Mouse (Mus musculus) CH12.LX (cell line): ENCODE measurements around the gene Ears2. TPM values are rescaled to one million over a fixed set of nuclear protein-coding genes. Genes with fewer than 3 reads are reported as not detected.
A peak's percentile ranks its signal among the peaks of the same experiment; 100 is the strongest.

ENCODE experiments used
- DNase-seq: peaks from one replicate; pipeline ENCODE4 v3.0.0-alpha.2; 2013; ENCODE audit errors: extremely low read depth
- H3K27ac ChIP-seq: 2 replicates; pipeline ENCODE4 v1.5.1; 2012; ENCODE audit warnings: low read depth, mild to moderate bottlenecking, control low read depth, moderate library complexity; ENCODE audit not compliant: insufficient read depth
- H3K27me3 ChIP-seq: replicated peaks from 2 replicates; pipeline ENCODE3; 2012; ENCODE audit warnings: inconsistent platforms
- H3K36me3 ChIP-seq, 2 experiments: replicated peaks in 1 of 2; 2 replicates each; pipeline versions ENCODE3 to v1.6.1; 2012; ENCODE audit warnings: inconsistent platforms in 1 of 2, low read length in 1 of 2, mild to moderate bottlenecking in 1 of 2, mixed read lengths in 1 of 2, moderate library complexity in 1 of 2; ENCODE audit not compliant: control insufficient read depth in 1 of 2, insufficient read depth in 1 of 2
- H3K4me1 ChIP-seq, 2 experiments: 2 replicates each; pipeline ENCODE4 v1.6.1; 2012; ENCODE audit warnings: inconsistent platforms in 1 of 2, moderate library complexity in 1 of 2; ENCODE audit not compliant: insufficient read depth in 2 of 2, control insufficient read depth in 1 of 2
- H3K4me2 ChIP-seq: 2 replicates; pipeline ENCODE4 v1.6.1; 2012; ENCODE audit warnings: low read depth, mild to moderate bottlenecking, control low read depth; ENCODE audit not compliant: poor library complexity, insufficient read depth, severe bottlenecking
- H3K4me3 ChIP-seq, 3 experiments: fragments of 150-350 bp in 1 of 3; sonication (generic) in 1 of 3; replicated peaks in 1 of 3; 2 replicates each; pipeline versions ENCODE3 to v1.5.1; 2011 to 2012; ENCODE audit warnings: low read depth in 2 of 3, low read length in 2 of 3, mild to moderate bottlenecking in 2 of 3, moderate library complexity in 2 of 3, control low read depth in 1 of 3, improper control_type of control experiment in 1 of 3, inconsistent platforms in 1 of 3, mixed read lengths in 1 of 3; ENCODE audit not compliant: poor library complexity in 1 of 3
- H3K79me2 ChIP-seq: replicated peaks from 2 replicates; pipeline ENCODE4 v1.6.1; 2012; ENCODE audit warnings: mild to moderate bottlenecking, moderate library complexity; ENCODE audit not compliant: control insufficient read depth, poor library complexity, insufficient read depth, severe bottlenecking; ENCODE audit errors: extremely low read depth
- H3K9ac ChIP-seq: 2 replicates; pipeline ENCODE4 v1.6.1; 2012; ENCODE audit warnings: low read depth, mild to moderate bottlenecking, control low read depth, moderate library complexity; ENCODE audit not compliant: insufficient read depth
- H3K9me3 ChIP-seq: replicated peaks from 2 replicates; pipeline ENCODE3; 2012; ENCODE audit warnings: low read length, inconsistent platforms, mixed read lengths
- BHLHE40 ChIP-seq: IDR thresholded peaks from 2 replicates; pipeline ENCODE4 v1.6.1; 2011; ENCODE audit warnings: mild to moderate bottlenecking, low read depth, low read length, improper control_type of control experiment
- CHD1 ChIP-seq: IDR thresholded peaks from 2 replicates; pipeline ENCODE4 v1.6.1; 2012; ENCODE audit warnings: low read depth, low read length, improper control_type of control experiment, inconsistent platforms
- CHD2 ChIP-seq: IDR thresholded peaks from 2 replicates; pipeline ENCODE4 v1.6.1; 2011; ENCODE audit warnings: low read length, improper control_type of control experiment
- E2F4 ChIP-seq: IDR thresholded peaks from 2 replicates; pipeline ENCODE4 v1.6.1; 2011; ENCODE audit warnings: low read depth, low read length, improper control_type of control experiment; ENCODE audit not compliant: insufficient replicate concordance
- GABPA ChIP-seq: IDR thresholded peaks from 2 replicates; pipeline ENCODE4 v1.6.1; 2012; ENCODE audit warnings: low read depth, low read length, improper control_type of control experiment, inconsistent platforms; ENCODE audit not compliant: insufficient replicate concordance
- IRF4 ChIP-seq: IDR thresholded peaks from 2 replicates; pipeline ENCODE4 v1.6.1; 2014; ENCODE audit warnings: low read depth, mild to moderate bottlenecking, inconsistent platforms, low read length, improper control_type of control experiment
- JUND ChIP-seq: conservative IDR thresholded peaks from 2 replicates; pipeline ENCODE4 v1.6.1; 2011; ENCODE audit warnings: low read depth, low read length, improper control_type of control experiment
- MAFK ChIP-seq: IDR thresholded peaks from 2 replicates; pipeline ENCODE4 v1.6.1; 2011; ENCODE audit warnings: low read length, improper control_type of control experiment; ENCODE audit not compliant: insufficient replicate concordance
- MAX ChIP-seq: IDR thresholded peaks from 2 replicates; pipeline ENCODE4 v1.6.1; 2011; ENCODE audit warnings: low read length, improper control_type of control experiment
- MEF2A ChIP-seq: IDR thresholded peaks from 2 replicates; pipeline ENCODE4 v1.6.1; 2014; ENCODE audit warnings: low read depth, mild to moderate bottlenecking, inconsistent platforms, low read length, improper control_type of control experiment, borderline replicate concordance
- MXI1 ChIP-seq: IDR thresholded peaks from 2 replicates; pipeline ENCODE4 v1.6.1; 2011; ENCODE audit warnings: mild to moderate bottlenecking, low read depth, low read length, improper control_type of control experiment
- MYC ChIP-seq: IDR thresholded peaks from 2 replicates; pipeline ENCODE4 v1.6.1; 2011; ENCODE audit warnings: low read depth, mild to moderate bottlenecking, improper control_type of control experiment, low read length
- PAX5 ChIP-seq: IDR thresholded peaks from 2 replicates; pipeline ENCODE4 v1.6.1; 2012; ENCODE audit warnings: low read length, inconsistent platforms, mixed read lengths
- POLR2A ChIP-seq: IDR thresholded peaks from 2 replicates; pipeline ENCODE4 v1.6.1; 2011; ENCODE audit warnings: low read depth, mild to moderate bottlenecking, improper control_type of control experiment, low read length
- RAD21 ChIP-seq: IDR thresholded peaks from 2 replicates; pipeline ENCODE4 v1.6.1; 2011; ENCODE audit warnings: low read depth, mild to moderate bottlenecking, low read length, improper control_type of control experiment, moderate library complexity
- RCOR1 ChIP-seq: conservative IDR thresholded peaks from 2 replicates; pipeline ENCODE4 v1.6.1; 2012; ENCODE audit warnings: low read depth, mild to moderate bottlenecking, inconsistent platforms, low read length, improper control_type of control experiment
- SIN3A ChIP-seq: IDR thresholded peaks from 2 replicates; pipeline ENCODE4 v1.6.1; 2012; ENCODE audit warnings: low read length, improper control_type of control experiment, inconsistent platforms
- SMC3 ChIP-seq: IDR thresholded peaks from 2 replicates; pipeline ENCODE4 v1.6.1; 2011; ENCODE audit warnings: low read depth, low read length, improper control_type of control experiment
- TBP ChIP-seq: conservative IDR thresholded peaks from 2 replicates; pipeline ENCODE4 v1.6.1; 2011; ENCODE audit warnings: low read depth, low read length, improper control_type of control experiment
- TCF12 ChIP-seq: IDR thresholded peaks from 2 replicates; pipeline ENCODE4 v1.6.1; 2014; ENCODE audit warnings: low read depth, mild to moderate bottlenecking, inconsistent platforms, low read length, improper control_type of control experiment
- UBTF ChIP-seq: IDR thresholded peaks from 2 replicates; pipeline ENCODE4 v1.6.1; 2012; ENCODE audit warnings: low read depth, mild to moderate bottlenecking, inconsistent platforms, low read length, improper control_type of control experiment, moderate library complexity
- USF1 ChIP-seq: IDR thresholded peaks from 2 replicates; pipeline ENCODE4 v1.6.1; 2014; ENCODE audit warnings: low read depth, mild to moderate bottlenecking, inconsistent platforms, low read length, improper control_type of control experiment
- USF2 ChIP-seq: conservative IDR thresholded peaks from 2 replicates; pipeline ENCODE4 v1.6.1; 2011; ENCODE audit warnings: low read depth, low read length, improper control_type of control experiment
- ZC3H11A ChIP-seq: IDR thresholded peaks from 2 replicates; pipeline ENCODE4 v1.6.1; 2012; ENCODE audit warnings: low read depth, mild to moderate bottlenecking, inconsistent platforms, low read length, improper control_type of control experiment
- dilution Hi-C: fragments of 300-500 bp; cut with MboI; formaldehyde crosslinking; loops from 2 replicates; pipeline ENCODE4 v1.14.3; 2020; ENCODE audit warnings: low sequenced_read_pairs; ENCODE audit not compliant: extremely low pct_unique_long_range_greater_than_20kb, extremely low pct_ligation_motif_present
- in situ Hi-C: fragments of 300-500 bp; cut with MboI; formaldehyde crosslinking; loops from 3 replicates; pipeline ENCODE4 v1.14.3; 2019; ENCODE audit warnings: low sequenced_read_pairs, low pct_ligation_motif_present, low pct_unique_long_range_greater_than_20kb, mixed read lengths
- polyA plus RNA-seq: library from polyadenylated mRNA; unstranded; fragments of >175 nt; gene quantifications from 2 replicates; pipeline ENCODE4 v1.2.1, GENCODE M21; 2012; ENCODE audit warnings: low read depth; ENCODE audit not compliant: insufficient read length
- total RNA-seq, 2 experiments: library from RNA; depleted of rRNA; stranded (reverse); fragments of 300-350 nt in 1 of 2; fragments of >200 nt in 1 of 2; gene quantifications; 2 replicates each; pipeline ENCODE4 v1.2.3; 2012 to 2014

The Ears2 gene
- total and polyA plus RNA-seq, 3 experiments: 11.7 to 14.3 (median 13.2) TPM

- TF ChIP-seq SIN3A (peak; percentile 61), SMC3 (peak; percentile 47; the same call in 1 of the 2 replicates), MEF2A (no peak), TBP (no peak), POLR2A (no peak), E2F4 (no peak), CHD1 (no peak), IRF4 (0 out of 2 replicates have a peak, but pooled peaks have one; percentile 18), MYC (peak; percentile 72; the same call in 1 of the 2 replicates), MXI1 (no peak), GABPA (no peak), PAX5 (no peak), MAFK (no peak), MAX (no peak), RCOR1 (no peak)
Observed at GRCm38 (mm10) chr7:122099222-122099621, 32.2 kb upstream of the Ears2 start (continued).

- TF ChIP-seq IRF4 (no peak), CHD2 (no peak), PAX5 (no peak), JUND (no peak), UBTF (no peak), TCF12 (no peak), USF1 (no peak), RCOR1 (no peak), GABPA (no peak), RAD21 (no peak), BHLHE40 (no peak), TBP (no peak), USF2 (no peak), SIN3A (no peak), ZC3H11A (no peak), MAFK (no peak)
- TF ChIP-seq, all 38 proteins: peak for 0
- dilution Hi-C loops: no loop called here
- H3K4me3 ChIP-seq: no peak overlapping the region
- no peak overlapping the region for H3K9ac ChIP-seq
- no peak overlapping the region for H3K4me2 ChIP-seq
- H3K9me3 ChIP-seq: no peaks in the 10 kb centered on the region
- no peaks in the 10 kb centered on the region for H3K27me3 ChIP-seq
- H3K79me2 ChIP-seq: peaks cover 55% of the 10 kb centered on the region
- H3K36me3 ChIP-seq: peaks cover 48 to 62% of the 10 kb centered on the region in 2 experiments
- DNase-seq: no peak
- in situ Hi-C loops: loop anchor here (5.0 kb wide), 1 partner anchor 54 kb away; no protein-coding TSS in a partner anchor
- peaks cover 2 to 20% of the 10 kb centered on the region in 2 experiments; a peak in 3 of 4 replicates for H3K4me1 ChIP-seq
- H3K27ac ChIP-seq: no peak overlapping the region
Observed at GRCm38 (mm10) chr7:122098009-122098408, 30.9 kb upstream of the Ears2 start.
